Mouse (Mus musculus) C2C12 (cell line): ENCODE results near the gene Slc38a11. TPM values are rescaled to one million over a fixed set of nuclear protein-coding genes. Genes with fewer than 3 reads are reported as not detected.

ENCODE experiments used
- H3K27me3 ChIP-seq: one replicate; pipeline ENCODE4 v1.6.1; 2011; ENCODE audit not compliant: control insufficient read depth, insufficient read depth, insufficient read length
- H3K36me3 ChIP-seq: one replicate; pipeline ENCODE4 v1.6.1; 2011; ENCODE audit not compliant: control insufficient read depth, insufficient read depth
- H3K4me3 ChIP-seq: one replicate; pipeline ENCODE4 v1.5.1; 2011; ENCODE audit warnings: mild to moderate bottlenecking, control low read depth; ENCODE audit not compliant: poor library complexity, insufficient read depth, severe bottlenecking
- H3K79me2 ChIP-seq: one replicate; pipeline ENCODE4 v1.6.1; 2011; ENCODE audit not compliant: control insufficient read depth, insufficient read depth
- H3K79me3 ChIP-seq: one replicate; pipeline ENCODE4 v1.6.1; 2011; ENCODE audit warnings: low read depth, control low read depth
- H3ac ChIP-seq: one replicate; pipeline ENCODE3; 2011; ENCODE audit warnings: low read depth; ENCODE audit not compliant: control insufficient read depth, insufficient read length
- CEBPB ChIP-seq: IDR thresholded peaks from one replicate; pipeline ENCODE4 v1.6.1; 2011; ENCODE audit warnings: low read depth, mild to moderate bottlenecking, control low read depth, moderate library complexity
- CTCF ChIP-seq: IDR thresholded peaks from one replicate; pipeline ENCODE4 v1.5.1; 2011; ENCODE audit not compliant: control insufficient read depth, insufficient read depth, insufficient read length
- FOSL1 ChIP-seq: IDR thresholded peaks from one replicate; pipeline ENCODE4 v1.8.0; 2011; ENCODE audit warnings: mild to moderate bottlenecking, low read length; ENCODE audit not compliant: poor library complexity, insufficient read depth, severe bottlenecking
- MAX ChIP-seq: IDR thresholded peaks from one replicate; pipeline ENCODE4 v1.6.1; 2011; ENCODE audit warnings: mild to moderate bottlenecking, control low read depth
- MYOD1 ChIP-seq: IDR thresholded peaks from one replicate; pipeline ENCODE4 v1.6.1; 2011; ENCODE audit warnings: low read depth; ENCODE audit not compliant: control insufficient read depth, insufficient read length
- MYOG ChIP-seq: IDR thresholded peaks from one replicate; pipeline ENCODE4 v1.6.1; 2011; ENCODE audit not compliant: control insufficient read depth, insufficient read length; ENCODE audit errors: extremely low read depth
- USF1 ChIP-seq: IDR thresholded peaks from one replicate; pipeline ENCODE4 v1.6.1; 2011; ENCODE audit warnings: low read depth, mild to moderate bottlenecking, control low read depth, moderate library complexity
- long read RNA-seq, 2 experiments: library from polyadenylated mRNA; unstranded; transcript quantifications; one replicate each; pipeline ENCODE4 v2.0.0; 2019 to 2020
- polyA plus RNA-seq: library from polyadenylated mRNA; unstranded; fragments of >200 nt; fragmentation: generic; extraction: Trizol; gene quantifications from one replicate; pipeline ENCODE4 v1.2.1, GENCODE M21; 2012; ENCODE audit warnings: missing spikeins

Gene Slc38a11
- not detected for polyA plus RNA-seq
- long read RNA-seq, experiment 1: 0 reads
- long read RNA-seq, experiment 2: 0 reads

GRCm38 (mm10) chr2:65363828-65364497 is at the start of gene Slc38a11:
Gene Slc38a11 (minus strand): TSS chr2:65364034.
- no peaks in the 10 kb centered on the region for H3K36me3 ChIP-seq
- no peak within 1 kb of the TSS for H3ac ChIP-seq
- no peaks in the 10 kb centered on the region for H3K79me3 ChIP-seq
- TF ChIP-seq FOSL1 (no peak), CTCF (no peak), MYOD1 (no peak), USF1 (no peak), MYOG (no peak), MAX (no peak), CEBPB (no peak)
- H3K4me3 ChIP-seq: no peak within 1 kb of the TSS
- no peaks in the 10 kb centered on the region for H3K27me3 ChIP-seq
- no peaks in the 10 kb centered on the region for H3K79me2 ChIP-seq

DNA sequence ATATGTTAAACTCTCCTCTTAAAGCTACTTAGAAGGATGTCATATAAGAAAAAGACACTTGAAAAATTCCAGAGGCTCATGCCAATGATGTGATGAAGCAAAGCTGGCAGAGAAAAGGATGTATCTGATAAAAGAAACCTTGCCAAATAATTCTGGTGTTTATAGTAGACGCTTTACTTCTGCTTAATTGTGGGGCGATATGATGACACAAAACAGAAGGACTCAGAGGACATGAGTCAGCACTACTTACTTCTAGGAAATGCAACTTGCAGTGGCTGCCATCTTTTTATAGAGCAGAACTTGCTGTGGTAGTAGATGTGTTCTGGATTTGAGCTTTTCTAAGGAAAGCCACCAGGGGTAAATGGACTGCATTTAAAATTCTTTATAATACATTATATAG is 43.3 kb upstream of the Slc38a11 start:
- no peaks in the 10 kb centered on the region for H3K36me3 ChIP-seq
- H3K79me3 ChIP-seq: no peaks in the 10 kb centered on the region
- no peak for TF ChIP-seq CTCF
- no peak for TF ChIP-seq USF1
- TF ChIP-seq MYOD1: no peak
- TF ChIP-seq MAX: no peak
- no peak for TF ChIP-seq FOSL1
- TF ChIP-seq CEBPB: no peak
- no peak for TF ChIP-seq MYOG
- no peaks in the 10 kb centered on the region for H3K27me3 ChIP-seq
- H3K79me2 ChIP-seq: no peaks in the 10 kb centered on the region
- no peak overlapping the region for H3ac ChIP-seq
- no peak overlapping the region for H3K4me3 ChIP-seq

- H3ac ChIP-seq: no peak overlapping the region
- H3K79me2 ChIP-seq: no peaks in the 10 kb centered on the region
- no peak overlapping the region for H3K4me3 ChIP-seq
These were observed 41.6 kb upstream of the Slc38a11 start for GRCm38 (mm10) chr2:65405407-65405806.

GRCm38 (mm10) chr2:65402001-65402400 is 38.2 kb upstream of the Slc38a11 start:
- Histone ChIP-seq H3ac (no peak overlapping the region), H3K27me3 (no peaks in the 10 kb centered on the region), H3K79me3 (no peaks in the 10 kb centered on the region), H3K36me3 (no peaks in the 10 kb centered on the region), H3K79me2 (no peaks in the 10 kb centered on the region), H3K4me3 (no peak overlapping the region)
- TF ChIP-seq MAX: no peak
- no peak for TF ChIP-seq FOSL1

More at GRCm38 (mm10) chr2:65405407-65405806, 41.6 kb upstream of the Slc38a11 start:
- Histone ChIP-seq H3K36me3 (no peaks in the 10 kb centered on the region), H3K27me3 (no peaks in the 10 kb centered on the region), H3K79me3 (no peaks in the 10 kb centered on the region)
- TF ChIP-seq MYOD1 (no peak), FOSL1 (no peak), MAX (no peak), MYOG (no peak), CTCF (no peak), CEBPB (no peak), USF1 (no peak)

DNA sequence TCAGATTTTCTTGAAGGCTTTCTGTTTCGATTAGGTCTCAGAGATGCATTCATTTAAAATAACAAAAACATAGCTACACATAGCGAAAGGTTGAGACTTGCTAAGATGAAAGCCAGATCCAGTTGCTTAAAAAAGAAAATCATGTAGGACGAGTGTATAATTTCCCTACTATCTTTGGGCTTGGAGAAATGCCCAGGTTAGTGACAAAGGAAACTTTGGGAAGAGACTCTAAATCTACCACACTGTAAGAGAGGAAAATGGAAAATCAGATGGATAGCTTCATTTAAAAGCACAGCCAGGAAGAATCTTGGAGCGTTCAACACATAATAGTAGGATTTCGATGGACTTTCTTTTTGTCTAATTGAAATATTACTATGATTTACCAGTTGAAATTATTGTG is 36.1 kb upstream of the Slc38a11 start:
- Histone ChIP-seq H3K79me3 (no peaks in the 10 kb centered on the region), H3K79me2 (no peaks in the 10 kb centered on the region), H3ac (no peak overlapping the region), H3K4me3 (no peak overlapping the region), H3K27me3 (no peaks in the 10 kb centered on the region), H3K36me3 (no peaks in the 10 kb centered on the region)
- TF ChIP-seq FOSL1 (no peak), MYOG (no peak), CEBPB (no peak), CTCF (no peak), MYOD1 (no peak), MAX (no peak), USF1 (no peak)

DNA sequence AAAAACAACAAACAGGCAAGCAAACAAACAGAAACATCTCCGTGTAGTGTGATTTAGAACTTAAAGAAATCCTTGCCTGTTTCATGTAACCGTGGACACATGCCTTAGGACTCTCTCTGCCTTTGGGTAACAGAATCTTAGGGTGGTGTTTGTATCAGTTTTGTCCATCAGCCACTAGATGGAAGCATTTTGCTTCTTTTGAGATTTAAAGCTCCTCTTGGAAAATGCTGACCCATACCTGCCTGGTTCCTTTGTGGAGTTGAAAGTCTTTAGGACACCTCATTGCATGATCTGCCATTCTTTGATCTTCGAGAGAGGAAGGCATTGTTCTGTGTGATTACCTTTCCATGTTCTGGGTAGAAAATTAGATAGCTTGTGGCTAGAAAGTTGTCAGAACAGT is 32.3 kb upstream of the Slc38a11 start:
- H3K79me2 ChIP-seq: no peaks in the 10 kb centered on the region
- no peaks in the 10 kb centered on the region for H3K79me3 ChIP-seq
- H3K27me3 ChIP-seq: no peaks in the 10 kb centered on the region
- H3ac ChIP-seq: no peak overlapping the region
- H3K4me3 ChIP-seq: no peak overlapping the region
- TF ChIP-seq MAX (no peak), MYOG (no peak), CEBPB (no peak), MYOD1 (no peak), USF1 (no peak), CTCF (no peak), FOSL1 (no peak)
- H3K36me3 ChIP-seq: no peaks in the 10 kb centered on the region
